27 mouse cellular contexts compared by ENCODE assay signal in genomic region chr10:61722215-61722614, GRCm38 (mm10). TPM values are rescaled to one million over a fixed set of nuclear protein-coding genes. Genes with fewer than 3 reads are reported as not detected.
DNase-seq lines count a peak whose midpoint lies in the region; TF ChIP-seq lines count a peak whose summit lies in the region.
"Had no signal": no experiment of that assay in that cellular context is flagged by ENCODE, and none has a peak within 500 bp of the region (broad histone marks: within the 10 kb centered on the region; RNA-seq: fewer than 3 reads in every experiment).

No protein-coding gene starts in this region.

- H3K27ac ChIP-seq in kidney, adult 2 months (ENCODE audit: insufficient read depth, low read depth, low read length), result no peak overlapping the region
- H3K27ac ChIP-seq: embryonic facial prominence, embryonic 10.5 days; embryonic facial prominence, embryonic 13.5 days; forebrain, embryonic 13.5 days; gastrocnemius, adult 2 months; hindbrain, embryonic 14.5 days; hindbrain, postnatal 0 days had no signal

- no peak for TF ChIP-seq CTCF in kidney, adult 2 months (conservative IDR thresholded peaks at IDR 0.05; ENCODE audit: insufficient read depth, insufficient read length, low read depth, low read length)

- TF ChIP-seq POLR2A in kidney, adult 2 months (IDR thresholded peaks at IDR 0.05; ENCODE audit: low read depth, low read length), result no peak

- no peaks in the 10 kb centered on the region for H3K36me3 ChIP-seq in kidney, adult 2 months (ENCODE audit: control insufficient read depth, insufficient read depth, low read length)
- H3K36me3 ChIP-seq: embryonic facial prominence, embryonic 10.5 days; embryonic facial prominence, embryonic 13.5 days had no signal

- H3K4me1 ChIP-seq in kidney, adult 2 months (ENCODE audit: control insufficient read depth, insufficient read depth, low read length), result no peaks in the 10 kb centered on the region
- H3K4me1 ChIP-seq: embryonic facial prominence, embryonic 10.5 days; embryonic facial prominence, embryonic 13.5 days; forebrain, embryonic 13.5 days had no signal

- H3K4me3 ChIP-seq in kidney, adult 2 months (ENCODE audit: insufficient read depth, low read depth, low read length), result no peak overlapping the region
- H3K4me3 ChIP-seq: embryonic facial prominence, embryonic 10.5 days; embryonic facial prominence, embryonic 13.5 days; erythroblast, embryonic 14.5 days; forebrain, embryonic 13.5 days; gastrocnemius, adult 2 months; heart, embryonic 12.5 days; heart, embryonic 15.5 days had no signal

- WGBS in kidney, adult 2 months, result 74% methylated on average over 3 of the region's 3 CpGs

- no peaks in the 10 kb centered on the region for H3K27me3 ChIP-seq in kidney, adult 2 months (replicated peaks; ENCODE audit: control insufficient read depth, insufficient read depth, low read length)
- H3K27me3 ChIP-seq: embryonic facial prominence, embryonic 13.5 days; forebrain, embryonic 13.5 days; heart, embryonic 12.5 days; heart, embryonic 15.5 days had no signal

- peak; percentile 37 for DNase-seq in adrenal gland, postnatal 14 days
- DNase-seq in adrenal gland, adult 18-20 months (ENCODE audit: low spot score in 2 of 2), result no peak
- DNase-seq in 3T3-L1 (ENCODE audit: low read depth, low spot score), result peak; percentile 49
- peak; percentile 64 for DNase-seq in NIH3T3 (ENCODE audit: low read depth)
- peak; percentile 37 for DNase-seq in induced T-regulatory cell, adult 2 months (ENCODE audit: low read depth)
- DNase-seq in kidney, adult 2 months, result no peak
- DNase-seq in thymus, postnatal 10 days (ENCODE audit: low spot score in 2 of 2), result no peak
- no peak for DNase-seq in frontal cortex, adult 2 months (ENCODE audit: extremely low spot score in 1 of 2, low spot score in 1 of 2)
- DNase-seq: adrenal gland, postnatal 36 days; cerebellum, adult 11 months; cerebellum, adult 2 months; cerebellum, adult 9-11 months; cerebellum, postnatal 25 days; gastrocnemius, adult 2 months; gastrocnemius, postnatal 14 days; heart, adult 11 months; heart, postnatal 10 days; heart, postnatal 4 days; kidney, adult 8-10 months had no signal

RNA-seq across cellular contexts. Expression of gene Aifm2, which starts 7.2 kb away (rescaled TPM):
- total RNA-seq in adrenal gland, postnatal 14 days (2021), result 325 and 370 TPM in 2 replicates
- total RNA-seq in adrenal gland, adult 18-20 months (2021), result 100 to 1,000 TPM; 238 to 400 TPM
- 27.7 and 29.0 TPM in 2 replicates for polyA plus RNA-seq in kidney, adult 2 months (2012; rRNA removed)
- polyA plus RNA-seq in frontal cortex, adult 2 months (2012; rRNA removed), result 10.7 and 13.3 TPM in 2 replicates

RNA-seq across cellular contexts. Expression of gene Tysnd1, which starts 26.9 kb away (rescaled TPM):
- 87.8 and 94.3 TPM in 2 replicates for total RNA-seq in adrenal gland, postnatal 14 days (2021)
- total RNA-seq in adrenal gland, adult 18-20 months (2021), result 100 to 1,000 TPM in 1 of 2 experiments, 10 to 100 TPM in 1; 82.4 to 130 TPM
- polyA plus RNA-seq in kidney, adult 2 months (2012; rRNA removed), result 75.4 and 101 TPM in 2 replicates
- polyA plus RNA-seq in frontal cortex, adult 2 months (2012; rRNA removed), result 23.3 and 29.3 TPM in 2 replicates

RNA-seq across cellular contexts. Expression of gene Sar1a, which starts 42.1 kb away (rescaled TPM):
- 167 and 170 TPM in 2 replicates for total RNA-seq in adrenal gland, postnatal 14 days (2021)
- total RNA-seq in adrenal gland, adult 18-20 months (2021), result 100 to 1,000 TPM; 198 to 216 TPM
- polyA plus RNA-seq in kidney, adult 2 months (2012; rRNA removed), result 64.3 and 67.7 TPM in 2 replicates
- 114 and 115 TPM in 2 replicates for polyA plus RNA-seq in frontal cortex, adult 2 months (2012; rRNA removed)

Comparison
In these comparisons a context has a peak if more than half of its experiments do, and no peak if none do; other contexts are left out.
1. DNase-seq: peak in adrenal gland, postnatal 14 days (single experiment), 3T3-L1 (single experiment), NIH3T3 (single experiment) and induced T-regulatory cell, adult 2 months (single experiment); none in adrenal gland, adult 18-20 months (0 of 2), kidney, adult 2 months (single experiment), thymus, postnatal 10 days (0 of 2) and frontal cortex, adult 2 months (0 of 2).